Mouse (Mus musculus) ES-CJ7 (cell line): ENCODE data around the gene Ecpas.

Experiments
- DNase-seq: peaks from one replicate; pipeline ENCODE4 v3.0.0; 2011; ENCODE audit warnings: low read depth, low spot score

The Ecpas gene

GRCm38 (mm10) chr4:58912629-58913335 lies at the start of gene Ecpas:
TSS of gene Ecpas (minus strand) at chr4:58912749.
- DNase-seq: peak; percentile 58

- DNase-seq: no peak
Observed at GRCm38 (mm10) chr4:58961719-58962118, 49.2 kb upstream of the Ecpas start.

GRCm38 (mm10) chr4:58952630-58953029 lies 40.1 kb upstream of the Ecpas start:
- DNase-seq: no peak

- no peak for DNase-seq
Observed at GRCm38 (mm10) chr4:58948391-58948790, 35.8 kb upstream of the Ecpas start.

- no peak for DNase-seq
Observed at GRCm38 (mm10) chr4:58944695-58945094, 32.1 kb upstream of the Ecpas start.

- DNase-seq: no peak
Observed at GRCm38 (mm10) chr4:58944206-58944553, 31.6 kb upstream of the Ecpas start.

- peak; percentile 91 for DNase-seq
Observed at GRCm38 (mm10) chr4:58943420-58944205, 31.1 kb upstream of the Ecpas start, which contains the start of gene Zkscan16. TSS of gene Zkscan16 (plus strand) at chr4:58943628.

GRCm38 (mm10) chr4:58942942-58943341 lies 30.4 kb upstream of the Ecpas start:
- no peak for DNase-seq

GRCm38 (mm10) chr4:58941638-58942037 lies 29.1 kb upstream of the Ecpas start:
- no peak for DNase-seq

GRCm38 (mm10) chr4:58935846-58936245 lies 23.3 kb upstream of the Ecpas start:
- no peak for DNase-seq

- DNase-seq: peak; percentile 84
Observed at GRCm38 (mm10) chr4:58934746-58935476, 22.4 kb upstream of the Ecpas start.

GRCm38 (mm10) chr4:58934308-58934707 lies 21.8 kb upstream of the Ecpas start:
- DNase-seq: no peak

GRCm38 (mm10) chr4:58932541-58932940 lies 20.0 kb upstream of the Ecpas start:
- no peak for DNase-seq

- DNase-seq: peak; percentile 51
Observed at GRCm38 (mm10) chr4:58927661-58928060, 15.1 kb upstream of the Ecpas start.

GRCm38 (mm10) chr4:58926120-58926519 lies 13.6 kb upstream of the Ecpas start:
- no peak for DNase-seq

GRCm38 (mm10) chr4:58925664-58926063 lies 13.1 kb upstream of the Ecpas start:
- DNase-seq: no peak

- no peak for DNase-seq
Observed at GRCm38 (mm10) chr4:58923933-58924332, 11.4 kb upstream of the Ecpas start.

GRCm38 (mm10) chr4:58915081-58915826 lies 2.7 kb upstream of the Ecpas start:
- no peak for DNase-seq

- no peak for DNase-seq
Observed at GRCm38 (mm10) chr4:58913336-58914026, 932 bp upstream of the Ecpas start.

GRCm38 (mm10) chr4:58911831-58912628 lies 519 bp downstream of the Ecpas start:
- DNase-seq: peak; percentile 46
